Mouse (Mus musculus) cerebellum, adult 2 months (tissue): ENCODE measurements around the gene Specc1l.

ENCODE experiments used
- CTCF ChIP-seq: fragments of 200-500 bp; IDR thresholded peaks from 2 replicates; pipeline ENCODE4 v1.5.1; 2011; ENCODE audit warnings: low read depth, mild to moderate bottlenecking, control low read depth, low read length, moderate library complexity, borderline replicate concordance; ENCODE audit not compliant: insufficient read depth
- POLR2A ChIP-seq: fragments of 200-500 bp; IDR thresholded peaks from 2 replicates; pipeline ENCODE4 v1.6.1; 2011; ENCODE audit warnings: low read length, control low read depth, borderline replicate concordance; ENCODE audit not compliant: insufficient read depth

DNA sequence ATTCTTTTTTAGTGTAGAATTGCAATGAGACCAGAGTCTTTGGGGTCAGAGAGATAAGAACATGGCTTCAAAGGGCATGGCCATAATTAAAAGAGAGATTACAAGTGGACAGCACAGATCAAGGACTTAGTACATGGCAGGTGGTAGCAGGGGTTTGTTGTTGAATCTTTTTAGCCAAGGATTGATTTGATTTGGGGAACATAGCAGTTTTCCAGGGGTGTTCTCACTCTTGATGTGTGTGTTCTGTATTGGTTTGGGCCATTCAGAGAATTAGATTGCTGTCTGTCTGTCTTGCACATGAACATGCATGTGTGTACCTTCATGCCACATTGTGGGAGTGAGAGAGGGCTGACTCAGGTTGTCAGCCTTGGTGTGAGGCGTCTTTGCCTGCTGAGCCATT is 20.0 kb downstream of the Specc1l start:
- TF ChIP-seq CTCF (no peak), POLR2A (no peak)
